Mouse (Mus musculus): ENCODE data around the gene Ginm1.
"Not testable (repeated sequence)": the region's sequence is repeated elsewhere in the genome, so short reads cannot be mapped to it uniquely, and the experiment has no call there.

Gene Ginm1

GRCm38 (mm10) chr10:7809937-7810336, 17.3 kb upstream of the Ginm1 start:
- in situ Hi-C loops (cut with MboI): loop anchor here (5.0 kb wide), 1 partner anchor 427 kb away; no protein-coding TSS in a partner anchor

- in situ Hi-C loops (cut with MboI): no loop called here
Observed at GRCm38 (mm10) chr10:7802519-7803140, 10.0 kb upstream of the Ginm1 start.

GRCm38 (mm10) chr10:7801258-7801657, 8.6 kb upstream of the Ginm1 start:
- in situ Hi-C loops (cut with MboI): no loop called here

- in situ Hi-C loops (cut with MboI): no loop called here
Observed at GRCm38 (mm10) chr10:7792254-7792750, 322 bp downstream of the Ginm1 start.

- in situ Hi-C loops (cut with MboI): no loop called here
Observed at GRCm38 (mm10) chr10:7787319-7787718, 5.3 kb downstream of the Ginm1 start.

- in situ Hi-C loops (cut with MboI): no loop called here
Observed at GRCm38 (mm10) chr10:7781214-7781613, 11.4 kb downstream of the Ginm1 start.

- in situ Hi-C loops (cut with MboI): no loop called here
Observed at GRCm38 (mm10) chr10:7780238-7781176, 12.1 kb downstream of the Ginm1 start.

- in situ Hi-C loops (cut with MboI): no loop called here
Observed at GRCm38 (mm10) chr10:7779751-7780237, 12.8 kb downstream of the Ginm1 start.

GRCm38 (mm10) chr10:7778361-7778760, 14.3 kb downstream of the Ginm1 start:
- in situ Hi-C loops (cut with MboI): no loop called here

GRCm38 (mm10) chr10:7775421-7775820, 17.2 kb downstream of the Ginm1 start:
- in situ Hi-C loops (cut with MboI): no loop called here

GRCm38 (mm10) chr10:7772769-7773168, 19.9 kb downstream of the Ginm1 start:
- in situ Hi-C loops (cut with MboI): no loop called here

GRCm38 (mm10) chr10:7772346-7772745, 20.3 kb downstream of the Ginm1 start:
- in situ Hi-C loops (cut with MboI): no loop called here

GRCm38 (mm10) chr10:7757544-7757943, 35.1 kb downstream of the Ginm1 start:
- in situ Hi-C loops (cut with MboI): no loop called here

- in situ Hi-C loops (cut with MboI): no loop called here
Observed at GRCm38 (mm10) chr10:7748752-7749151, 43.9 kb downstream of the Ginm1 start.

GRCm38 (mm10) chr10:7745528-7745927, 47.1 kb downstream of the Ginm1 start:
- in situ Hi-C loops (cut with MboI): not testable (repeated sequence)

- in situ Hi-C loops (cut with MboI): no loop called here
Observed at GRCm38 (mm10) chr10:7737914-7738313, 54.7 kb downstream of the Ginm1 start.

- in situ Hi-C loops (cut with MboI): no loop called here
Observed at GRCm38 (mm10) chr10:7737122-7737521, 55.5 kb downstream of the Ginm1 start.

- in situ Hi-C loops (cut with MboI): no loop called here
Observed at GRCm38 (mm10) chr10:7731582-7731981, 61.0 kb downstream of the Ginm1 start.

- in situ Hi-C loops (cut with MboI): no loop called here
Observed at GRCm38 (mm10) chr10:7727011-7727410, 65.6 kb downstream of the Ginm1 start.

GRCm38 (mm10) chr10:7726501-7726812, 66.2 kb downstream of the Ginm1 start:
- in situ Hi-C loops (cut with MboI): no loop called here

- in situ Hi-C loops (cut with MboI): no loop called here
Observed at GRCm38 (mm10) chr10:7725751-7726500, 66.7 kb downstream of the Ginm1 start, which contains the start of gene Katna1. Gene Katna1, plus strand, starts transcription at chr10:7726000.

Data from mature B cell (primary cell).